Mouse (Mus musculus): ENCODE data around the gene Hormad2.

Hormad2 gene

GRCm38 (mm10) chr11:4340109-4340779, 100.7 kb downstream of the Hormad2 start:
- in situ Hi-C loops (cut with MboI, MseI) = no loop called here

- in situ Hi-C loops (cut with MboI, MseI) = no loop called here
These were observed 101.6 kb downstream of the Hormad2 start for GRCm38 (mm10) chr11:4339275-4339674.

- in situ Hi-C loops (cut with MboI, MseI) = no loop called here
These were observed 104.1 kb downstream of the Hormad2 start for GRCm38 (mm10) chr11:4336693-4337283.

GRCm38 (mm10) chr11:4335810-4336692, 104.9 kb downstream of the Hormad2 start:
- in situ Hi-C loops (cut with MboI, MseI) = no loop called here

- in situ Hi-C loops (cut with MboI, MseI) = no loop called here
These were observed 107.9 kb downstream of the Hormad2 start for GRCm38 (mm10) chr11:4332961-4333360.

- in situ Hi-C loops (cut with MboI, MseI) = loop anchor here (5.0 kb wide), 1 partner anchor 89 kb away; no protein-coding TSS in a partner anchor
These were observed 112.7 kb downstream of the Hormad2 start for GRCm38 (mm10) chr11:4328188-4328587.

GRCm38 (mm10) chr11:4323481-4323880, 117.4 kb downstream of the Hormad2 start:
- in situ Hi-C loops (cut with MboI, MseI) = no loop called here

GRCm38 (mm10) chr11:4322943-4323342, 118.0 kb downstream of the Hormad2 start:
- in situ Hi-C loops (cut with MboI, MseI) = no loop called here

GRCm38 (mm10) chr11:4320876-4321275, 120.0 kb downstream of the Hormad2 start:
- in situ Hi-C loops (cut with MboI, MseI) = no loop called here

- in situ Hi-C loops (cut with MboI, MseI) = loop anchor here (5.0 kb wide), 1 partner anchor 62 kb away; the partner anchor contains the start of gene Lif
These were observed 121.5 kb downstream of the Hormad2 start for GRCm38 (mm10) chr11:4319212-4319955.

GRCm38 (mm10) chr11:4318011-4318410, 122.9 kb downstream of the Hormad2 start:
- in situ Hi-C loops (cut with MboI, MseI) = loop anchor here (5.0 kb wide), 1 partner anchor 61 kb away; the partner anchor contains the start of gene Lif

GRCm38 (mm10) chr11:4317287-4317686, 123.6 kb downstream of the Hormad2 start:
- in situ Hi-C loops (cut with MboI, MseI) = loop anchor here (5.0 kb wide), 1 partner anchor 60 kb away; the partner anchor contains the start of gene Lif

GRCm38 (mm10) chr11:4312180-4312579, 128.7 kb downstream of the Hormad2 start:
- in situ Hi-C loops (cut with MboI, MseI) = no loop called here

- in situ Hi-C loops (cut with MboI, MseI) = no loop called here
These were observed 130.6 kb downstream of the Hormad2 start for GRCm38 (mm10) chr11:4310324-4310723.

- in situ Hi-C loops (cut with MboI, MseI) = no loop called here
These were observed 131.3 kb downstream of the Hormad2 start for GRCm38 (mm10) chr11:4309613-4310012.

GRCm38 (mm10) chr11:4308514-4309450, 132.1 kb downstream of the Hormad2 start:
- in situ Hi-C loops (cut with MboI, MseI) = no loop called here

GRCm38 (mm10) chr11:4308060-4308513, 132.8 kb downstream of the Hormad2 start:
- in situ Hi-C loops (cut with MboI, MseI) = no loop called here

- in situ Hi-C loops (cut with MboI, MseI) = no loop called here
These were observed 134.8 kb downstream of the Hormad2 start for GRCm38 (mm10) chr11:4306086-4306485.

GRCm38 (mm10) chr11:4305090-4305489, 135.8 kb downstream of the Hormad2 start:
- in situ Hi-C loops (cut with MboI, MseI) = no loop called here

- in situ Hi-C loops (cut with MboI, MseI) = no loop called here
These were observed 136.7 kb downstream of the Hormad2 start for GRCm38 (mm10) chr11:4304203-4304602.
